Mouse (Mus musculus) brain, embryonic 14.5 days (tissue): ENCODE measurements at regions not wholly inside any gene's neighbourhood (a gene's known extent, or its start where the extent isn't known, plus 50 kb on each side); places are given as distances from the start of the nearest gene placed in this dataset.

Experiments
- DNase-seq: peaks from one replicate; pipeline ENCODE4 v3.0.0-alpha.2; 2011; ENCODE audit warnings: low read depth
- CTCF ChIP-seq: fragments of 200-500 bp; IDR thresholded peaks from 2 replicates; pipeline ENCODE4 v1.5.1; 2012; ENCODE audit warnings: inconsistent platforms, mild to moderate bottlenecking, moderate library complexity, borderline replicate concordance; ENCODE audit not compliant: insufficient read depth, insufficient read length; ENCODE audit errors: extremely low read depth
- POLR2A ChIP-seq: fragments of 200-500 bp; IDR thresholded peaks from 2 replicates; pipeline ENCODE4 v1.6.1; 2012; ENCODE audit warnings: mild to moderate bottlenecking, inconsistent platforms, borderline replicate concordance; ENCODE audit not compliant: poor library complexity, insufficient read depth, insufficient read length, severe bottlenecking; ENCODE audit errors: extremely low read depth

DNA sequence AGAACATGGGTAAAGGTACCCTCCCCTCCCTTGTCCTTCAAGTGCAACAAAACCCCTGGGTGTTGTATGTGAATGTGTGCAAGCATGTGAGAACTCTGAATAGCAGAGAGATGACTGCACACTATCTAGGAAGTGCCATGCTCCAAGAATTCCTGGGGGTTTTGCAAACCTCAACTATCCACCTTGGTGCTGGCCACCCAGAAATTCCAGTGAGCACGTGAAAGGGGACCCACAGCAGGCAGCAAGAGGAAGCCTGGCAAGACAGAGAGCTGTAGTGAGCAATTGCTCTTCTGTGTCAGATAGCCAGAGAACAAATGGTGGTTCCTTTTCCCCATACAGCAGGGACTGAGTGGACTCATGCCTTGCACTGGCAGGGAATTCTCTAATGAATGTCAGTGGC is 90.1 kb downstream of the Cops8 start:
- DNase-seq, result no peak
- TF ChIP-seq CTCF (no peak), POLR2A (no peak)

DNA sequence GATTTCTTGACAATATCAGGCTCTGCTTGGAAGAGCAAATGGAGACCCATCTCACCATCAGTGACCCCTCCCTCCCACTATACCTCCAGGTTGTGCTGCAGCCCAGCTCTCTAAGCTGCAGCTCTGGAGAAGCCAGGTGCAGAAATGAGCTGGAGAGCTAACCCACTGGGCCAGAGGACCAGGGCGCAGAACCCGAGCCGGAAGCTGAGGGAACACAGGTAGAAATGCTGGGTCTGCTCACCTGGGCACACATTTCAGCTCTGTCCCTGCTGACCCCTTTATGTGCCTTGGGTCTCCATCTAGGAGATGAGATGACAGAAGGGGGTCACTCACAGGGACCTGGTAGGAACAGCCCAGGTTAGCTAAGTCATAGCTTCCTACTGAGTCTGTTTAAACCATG is 92.0 kb downstream of the Cops8 start:
- TF ChIP-seq CTCF (no peak), POLR2A (no peak)

DNA sequence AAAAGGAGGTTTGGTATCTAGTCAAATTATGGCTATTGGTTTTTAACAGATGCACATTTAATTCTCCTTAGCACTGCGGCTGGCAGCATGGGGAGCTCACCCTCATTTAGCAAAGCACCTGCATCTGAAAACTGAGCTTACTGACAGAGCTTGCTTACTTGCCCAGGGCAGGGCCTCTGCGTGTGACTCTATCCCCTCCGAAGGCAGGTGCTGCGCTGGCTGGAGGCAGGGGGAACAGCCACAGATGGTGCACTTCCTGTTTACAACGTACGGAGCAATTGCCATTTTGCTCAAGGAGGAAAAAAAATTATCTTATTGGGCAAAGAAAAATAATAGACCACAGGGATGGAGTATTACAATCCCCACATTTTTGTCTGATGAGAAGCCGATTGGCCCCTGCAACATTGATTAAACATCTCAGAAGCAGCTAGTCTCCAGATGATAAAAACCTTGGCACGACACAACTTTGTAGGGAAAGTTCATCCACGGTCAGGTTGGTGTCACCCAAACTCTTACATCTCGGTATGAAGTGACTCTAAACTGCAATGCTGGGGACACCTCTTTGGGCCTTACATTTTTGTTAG is 92.5 kb downstream of the Cops8 start:
- no peak for DNase-seq
- no peak for TF ChIP-seq CTCF
- TF ChIP-seq POLR2A, result no peak

More for the DNA sequence above, 92.0 kb downstream of the Cops8 start:
- no peak for DNase-seq

DNA sequence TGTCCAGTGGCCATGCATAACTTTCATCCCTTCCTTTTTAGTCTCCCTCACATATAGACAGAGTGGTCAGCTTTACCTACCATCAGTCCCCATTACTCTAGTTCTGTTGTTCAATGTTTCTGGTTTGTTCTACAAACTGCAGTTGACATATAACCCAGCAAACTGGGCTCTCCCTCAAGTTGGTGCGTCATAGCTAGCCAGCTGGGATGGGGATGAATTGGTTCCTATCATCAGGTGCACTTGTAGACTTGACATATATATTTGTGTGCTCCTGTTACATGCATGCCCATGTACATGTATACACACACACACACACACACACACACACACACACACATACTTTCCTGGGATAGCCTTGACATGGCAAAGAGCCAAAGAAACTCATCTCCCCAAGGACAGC is 93.2 kb downstream of the Cops8 start:
- no peak for DNase-seq
- TF ChIP-seq CTCF, result no peak
- TF ChIP-seq POLR2A, result no peak

DNA sequence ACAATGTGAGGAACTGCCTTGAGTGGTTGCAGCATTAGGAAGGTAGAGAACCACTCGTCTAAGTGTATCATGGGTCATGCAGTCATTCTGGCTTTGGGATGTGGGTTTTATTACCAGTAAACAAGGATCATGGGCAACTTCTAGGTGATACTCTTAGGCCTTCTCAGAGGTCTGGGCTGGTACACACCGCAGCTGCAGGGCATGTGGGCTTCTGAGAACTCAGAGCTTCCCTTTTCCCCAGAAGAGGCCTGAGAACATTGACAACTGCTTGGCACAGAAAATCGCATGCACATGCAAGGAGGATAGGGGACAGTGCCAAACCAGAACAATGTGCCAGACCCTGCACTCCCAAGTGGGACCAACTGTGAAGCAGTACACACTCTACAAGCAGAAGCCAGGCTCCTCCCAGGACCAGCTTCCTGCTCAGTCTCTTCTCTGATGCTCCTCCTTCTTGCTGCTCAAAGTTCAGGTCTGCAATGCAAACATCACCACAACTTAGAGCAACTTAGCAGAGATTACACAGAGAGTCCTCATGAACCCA is 94.3 kb downstream of the Cops8 start:
- no peak for TF ChIP-seq CTCF
- TF ChIP-seq POLR2A, result no peak
- no peak for DNase-seq

DNA sequence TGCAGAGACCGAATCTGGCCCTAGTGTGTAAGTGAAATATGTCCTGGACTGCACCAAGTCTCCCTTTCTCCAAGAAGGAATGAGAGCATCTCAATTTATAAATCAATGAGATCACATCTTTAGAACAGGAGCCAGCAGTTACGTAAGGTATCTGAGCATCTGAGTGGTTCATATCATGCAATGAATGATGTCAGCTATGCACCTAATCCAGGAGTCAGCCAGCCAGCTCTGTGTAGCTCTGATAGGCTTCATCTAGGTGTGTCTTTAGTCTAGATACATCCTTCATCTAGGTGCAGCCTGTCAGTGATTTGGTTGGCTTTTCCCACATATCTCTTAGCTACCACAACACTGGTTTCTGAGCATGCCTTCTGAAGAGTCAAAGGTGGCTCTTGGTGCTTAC is 95.8 kb downstream of the Cops8 start:
- TF ChIP-seq POLR2A (no peak), CTCF (no peak)
- no peak for DNase-seq

DNA sequence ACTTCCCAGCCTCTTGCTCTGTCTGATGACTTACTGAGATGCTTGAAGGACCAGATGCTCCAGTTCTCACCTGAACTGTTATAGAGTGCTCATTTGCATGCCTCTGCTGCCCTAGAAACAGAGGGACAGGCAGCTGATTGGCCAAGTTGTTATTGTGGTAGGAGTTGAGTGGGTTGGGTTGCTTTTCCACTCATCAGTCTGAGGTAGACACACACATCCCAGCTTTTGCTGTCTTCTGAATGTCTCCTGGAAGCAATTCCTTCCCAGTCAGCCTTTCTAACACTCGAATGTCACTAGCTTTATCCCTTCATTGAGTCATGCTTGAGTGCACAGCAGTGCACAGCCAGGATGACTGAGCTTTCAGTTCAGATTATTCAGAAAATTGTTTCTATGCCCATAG is 99.0 kb downstream of the Cops8 start:
- TF ChIP-seq POLR2A, result no peak
- no peak for TF ChIP-seq CTCF
- DNase-seq, result no peak

DNA sequence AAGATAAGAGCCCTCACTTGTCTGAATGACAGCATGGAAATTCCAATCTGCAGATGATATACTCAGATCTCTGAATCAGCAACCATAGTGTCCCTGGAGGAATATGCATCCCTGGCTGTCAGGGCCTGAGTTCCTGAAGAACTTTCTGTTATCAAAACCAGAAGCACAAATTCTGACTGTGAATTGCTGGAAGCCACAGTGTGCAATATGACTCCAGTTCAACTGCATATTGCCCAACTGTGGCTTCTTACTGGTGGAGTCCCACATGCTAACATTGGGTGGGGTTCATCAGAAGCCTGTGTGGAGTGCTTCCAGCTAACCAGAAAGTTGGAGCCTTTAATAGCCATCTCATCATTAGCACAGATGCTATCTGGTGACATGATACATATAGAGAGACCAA is 103.6 kb downstream of the Cops8 start:
- no peak for TF ChIP-seq CTCF
- TF ChIP-seq POLR2A, result no peak
- no peak for DNase-seq

DNA sequence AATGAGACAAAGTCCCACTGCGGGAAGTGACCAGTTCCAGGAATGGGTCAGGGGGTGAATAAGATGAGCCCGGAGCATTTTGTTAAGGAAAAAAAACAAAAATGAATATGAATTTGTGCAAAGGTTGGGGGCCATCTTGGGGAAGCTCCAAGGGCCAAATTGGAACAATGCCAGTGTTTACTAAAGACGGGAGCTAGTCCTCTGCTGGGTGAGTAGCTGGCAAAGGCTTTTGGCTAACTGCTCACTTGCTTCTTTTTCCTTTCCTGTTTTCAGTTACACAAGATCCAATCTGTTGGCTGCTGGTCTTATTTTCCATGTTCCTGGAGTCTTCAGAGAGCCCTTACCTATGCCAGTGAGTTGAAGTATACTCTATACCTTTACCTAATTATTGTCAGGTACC is 107.0 kb downstream of the Cops8 start:
- TF ChIP-seq CTCF (no peak), POLR2A (no peak)
- DNase-seq, result no peak

DNA sequence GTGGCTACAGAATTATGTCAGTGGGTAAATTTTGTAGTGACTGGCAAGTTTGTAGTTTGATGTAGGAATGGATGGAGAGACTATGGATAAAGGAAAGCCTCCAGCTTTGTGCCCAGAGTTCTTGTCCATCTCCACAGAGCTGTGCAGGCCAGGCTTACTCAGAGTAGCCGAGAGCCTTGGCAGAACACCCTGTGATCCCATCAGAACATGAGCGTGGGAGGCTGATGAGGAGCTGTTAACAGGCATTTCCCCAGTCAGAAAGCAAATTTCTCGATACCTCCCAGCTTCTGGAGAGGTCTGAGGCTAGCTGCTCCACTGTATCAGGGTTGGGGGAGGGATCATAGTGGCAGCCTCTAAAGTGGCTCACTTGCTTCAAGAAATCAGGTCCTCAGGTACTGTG is 107.8 kb downstream of the Cops8 start:
- TF ChIP-seq POLR2A (no peak), CTCF (no peak)

DNA sequence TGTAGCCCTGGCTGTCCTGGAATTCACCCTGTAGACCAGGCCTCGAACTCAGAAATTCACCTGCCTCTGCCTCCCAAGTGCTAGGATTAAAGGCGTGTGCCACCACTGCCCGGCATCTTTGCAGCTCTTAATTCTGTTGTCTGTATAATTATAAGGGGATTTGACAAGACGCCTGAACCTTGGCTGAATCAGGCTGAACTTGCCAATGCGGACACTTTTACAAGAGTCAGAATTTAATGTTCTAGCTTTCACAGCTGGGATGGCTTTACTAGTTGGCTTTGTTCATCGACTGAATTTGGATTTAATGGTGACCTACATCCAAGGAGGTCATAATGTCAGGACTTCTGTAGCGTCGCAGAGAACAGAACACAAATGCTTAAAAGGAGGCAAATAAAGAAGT is 108.3 kb downstream of the Cops8 start:
- no peak for DNase-seq
- TF ChIP-seq CTCF, result no peak
- no peak for TF ChIP-seq POLR2A

More for the DNA sequence above, 107.8 kb downstream of the Cops8 start:
- DNase-seq, result no peak
